Mouse (Mus musculus): ENCODE results near the gene Dis3l.

The Dis3l gene

DNA sequence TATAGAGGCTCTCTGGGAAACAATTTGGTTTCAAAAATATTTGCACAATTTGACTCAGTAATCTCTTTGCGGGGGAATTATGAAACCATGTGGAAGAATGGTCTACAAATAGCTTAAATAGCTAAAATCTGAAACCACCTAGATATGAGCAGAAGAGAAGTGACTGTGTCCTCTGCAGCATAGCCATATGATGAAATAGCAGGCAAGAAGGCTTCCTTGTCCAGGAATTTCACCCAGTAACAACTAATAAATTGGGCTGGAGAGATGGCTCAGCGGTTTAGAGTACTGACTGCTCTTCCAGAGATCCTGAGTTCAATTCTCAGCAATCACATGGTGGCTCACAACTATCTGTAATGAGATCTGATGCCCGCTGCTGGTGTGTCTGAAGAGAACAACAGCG, 80.1 kb downstream of the Dis3l start:
- DNase-seq (ENCODE audit: extremely low read depth, low read depth): no peak

DNA sequence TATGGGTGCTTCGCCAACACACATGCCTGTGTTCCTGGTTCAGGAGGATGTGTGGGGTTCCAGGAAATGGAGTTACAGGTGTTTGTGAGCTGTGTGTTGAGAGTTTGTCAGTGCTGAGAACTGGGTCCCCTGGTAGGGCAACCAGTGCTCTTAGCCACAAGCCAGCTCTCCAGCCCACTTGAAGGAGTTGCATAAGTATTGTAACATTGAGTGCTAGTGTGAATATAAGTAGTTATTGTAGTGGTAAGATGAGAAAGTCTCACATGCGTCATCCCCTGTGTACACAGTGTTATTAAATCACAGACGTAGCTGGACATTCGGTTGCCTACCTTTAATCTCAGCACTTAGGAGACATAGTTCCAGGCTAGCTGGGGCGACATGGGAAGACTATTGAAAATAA, 81.2 kb downstream of the Dis3l start:
- DNase-seq (ENCODE audit: extremely low read depth, low read depth): no peak

Data from MEL-GATA-1-ER (cell line).